Mouse (Mus musculus): ENCODE measurements at regions not wholly inside any gene's neighbourhood (a gene's known extent, or its start where the extent isn't known, plus 50 kb on each side); places are given as distances from the start of the nearest gene placed in this dataset.

DNA sequence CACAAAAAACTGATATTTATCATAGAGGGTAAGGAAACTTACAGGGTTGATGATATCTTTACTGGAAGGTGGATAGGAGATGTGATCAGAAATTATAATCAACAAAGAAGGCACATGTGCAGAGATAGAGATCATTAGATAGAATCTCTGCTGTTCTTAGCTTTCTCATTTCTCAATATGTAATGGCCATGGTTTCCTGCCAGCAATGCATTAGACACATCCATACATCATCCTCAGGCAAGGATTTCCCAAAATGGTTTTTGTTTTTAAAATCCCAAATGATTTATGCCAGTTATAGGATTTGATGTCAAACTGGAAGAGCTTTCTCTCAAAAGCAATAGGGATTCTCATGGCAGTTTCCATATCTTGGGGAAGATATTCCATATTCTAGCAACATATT lies 52.0 kb upstream of the C030005K15Rik start:
- DNase-seq: no peak

DNA sequence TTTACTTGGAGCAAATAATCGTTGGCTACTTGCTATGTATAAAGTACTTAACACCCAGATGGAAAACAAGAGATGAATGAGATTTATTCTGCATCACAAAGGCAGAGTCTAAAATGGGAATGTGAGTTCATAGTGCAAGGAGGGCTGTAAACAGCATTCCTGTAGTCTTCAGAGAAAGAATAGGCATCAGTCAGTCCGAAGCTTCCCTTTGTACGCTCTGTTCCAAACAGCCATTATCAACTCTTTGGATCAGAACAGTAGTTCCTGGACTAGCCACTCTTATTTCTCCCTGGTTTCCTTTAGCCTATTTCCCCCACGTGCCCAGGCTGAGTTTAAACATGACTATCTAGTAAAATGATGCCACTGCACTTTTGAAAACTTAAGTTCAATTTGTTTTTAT lies 52.8 kb upstream of the C030005K15Rik start:
- DNase-seq: no peak

DNA sequence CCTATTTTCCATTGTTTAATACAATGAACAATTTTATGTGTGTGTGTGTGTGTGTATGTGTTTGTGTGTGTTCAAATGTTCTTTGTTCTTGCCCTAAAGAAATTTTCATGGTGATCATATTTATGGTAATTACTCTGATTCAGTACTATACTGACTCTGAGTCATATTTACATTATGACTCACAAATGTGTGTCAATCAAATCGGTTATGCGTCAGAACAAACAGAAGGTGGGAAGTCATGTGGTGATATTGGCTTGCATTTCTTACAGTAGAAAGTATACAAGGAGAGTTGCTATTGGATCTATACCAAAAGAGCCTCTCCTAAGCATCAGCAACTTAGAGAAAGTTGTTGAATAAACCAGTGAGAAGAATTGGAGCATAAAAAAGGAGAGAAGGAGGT lies 67.2 kb upstream of the C030005K15Rik start:
- DNase-seq: no peak

DNA sequence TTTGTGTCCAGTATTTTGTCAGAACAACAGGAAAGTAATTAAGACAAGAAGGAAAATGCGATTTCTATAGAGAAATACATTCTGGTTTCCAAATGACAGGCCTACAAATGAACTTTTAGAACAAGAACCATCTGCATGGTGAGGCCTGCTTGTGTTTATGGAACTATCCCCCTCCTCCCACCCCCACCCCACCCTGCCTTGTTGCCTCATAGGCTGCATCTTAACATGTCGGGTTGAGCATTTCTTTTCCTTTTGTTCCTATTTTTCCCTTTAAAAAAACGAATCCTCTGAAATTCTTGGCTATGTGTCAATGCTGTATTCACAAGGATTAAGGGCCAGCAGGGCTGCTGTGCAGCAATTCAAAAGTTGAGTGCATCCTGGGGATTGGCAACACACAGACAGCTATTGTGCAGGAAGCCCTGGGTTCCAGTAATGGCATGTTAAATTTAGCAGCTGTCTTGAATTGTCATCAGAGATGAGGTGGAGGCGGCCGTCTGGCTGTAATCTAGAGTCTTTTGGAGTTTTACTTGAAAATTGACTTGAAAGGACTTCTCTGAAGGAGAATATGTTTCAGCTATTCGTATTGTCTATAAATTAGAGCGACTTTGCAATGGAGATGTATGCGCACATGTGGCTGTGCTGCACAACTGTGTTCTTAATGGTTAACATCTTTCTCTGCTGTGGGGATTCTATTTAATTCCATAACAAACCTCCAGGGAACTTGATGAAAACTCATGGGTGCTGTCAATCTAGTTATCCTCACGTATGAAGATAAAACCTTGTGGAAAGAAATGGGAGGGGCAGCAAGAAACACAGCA lies 75.1 kb upstream of the C030005K15Rik start:
- no peak for DNase-seq

GRCm38 (mm10) chr10:97807947-97808346 lies 81.4 kb upstream of the C030005K15Rik start:
- DNase-seq: no peak

DNA sequence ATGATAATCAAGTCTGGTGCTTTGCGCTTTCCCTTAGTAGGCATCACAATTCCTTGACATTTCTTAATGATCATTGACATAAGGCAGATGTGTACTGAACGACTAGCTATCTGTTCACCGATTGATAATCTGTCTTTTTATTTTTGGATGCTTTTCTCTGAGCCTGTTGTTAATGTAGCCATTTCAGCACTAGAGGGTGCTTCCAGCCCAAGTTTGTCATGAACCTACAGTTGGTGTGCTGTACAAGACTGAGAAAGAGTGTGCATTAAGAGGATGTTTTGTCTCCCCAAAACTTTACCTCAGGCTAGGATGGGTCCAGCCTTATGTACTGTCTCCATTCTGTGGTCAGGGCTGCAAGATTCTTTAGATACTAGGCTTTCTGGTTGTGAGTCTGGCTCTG lies 116.0 kb upstream of the C030005K15Rik start:
- no peak for DNase-seq

- DNase-seq: no peak
Observed at GRCm38 (mm10) chr10:97851487-97851886, 124.9 kb upstream of the C030005K15Rik start.

- DNase-seq: no peak
Observed at GRCm38 (mm10) chr10:97877088-97877487, 150.5 kb upstream of the C030005K15Rik start.

- no peak for DNase-seq
Observed at GRCm38 (mm10) chr10:97886049-97886448, 159.5 kb upstream of the C030005K15Rik start.

GRCm38 (mm10) chr10:97905793-97906192 lies 179.2 kb upstream of the C030005K15Rik start:
- DNase-seq: no peak

- DNase-seq: no peak
Observed at GRCm38 (mm10) chr10:97925568-97925967, 199.0 kb upstream of the C030005K15Rik start.

DNA sequence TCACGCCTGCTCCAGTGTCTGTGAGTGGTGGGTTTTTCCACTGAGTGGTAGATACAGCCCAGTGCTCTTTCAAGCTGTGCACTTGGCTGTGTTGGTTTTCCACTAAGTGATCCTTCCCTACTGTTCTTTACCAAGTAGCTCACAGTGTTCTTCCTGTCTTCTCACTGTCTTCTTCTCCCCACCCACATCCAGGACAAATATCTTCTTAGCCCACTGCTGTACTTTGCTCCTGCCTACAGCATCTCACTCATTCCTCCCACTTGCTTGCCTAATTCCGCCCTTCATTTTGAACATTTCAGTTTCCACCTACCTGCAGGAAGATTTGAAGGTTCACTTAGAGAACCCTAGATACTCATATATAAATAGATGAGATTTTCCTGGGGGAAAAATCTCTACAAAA lies 213.8 kb upstream of the C030005K15Rik start:
- DNase-seq: no peak

DNA sequence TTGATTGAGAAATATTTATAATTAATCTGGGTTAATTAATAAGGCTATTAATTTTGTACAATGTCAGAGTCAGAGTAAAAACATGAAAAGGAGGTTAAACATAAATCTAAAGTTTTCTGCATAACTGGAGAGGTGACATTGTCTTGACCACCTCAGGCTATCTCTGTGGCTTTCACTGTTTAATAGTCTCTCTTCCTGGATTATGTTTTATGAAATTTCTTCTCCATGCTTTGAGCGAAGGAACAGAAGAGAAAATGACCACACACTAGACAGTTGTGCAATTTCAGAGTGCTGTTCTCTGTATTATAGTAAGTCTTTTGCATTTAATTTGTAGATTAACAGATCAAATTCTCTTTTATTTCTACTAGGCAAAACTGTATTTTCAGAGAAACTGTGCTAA lies 239.3 kb upstream of the C030005K15Rik start:
- no peak for DNase-seq

DNA sequence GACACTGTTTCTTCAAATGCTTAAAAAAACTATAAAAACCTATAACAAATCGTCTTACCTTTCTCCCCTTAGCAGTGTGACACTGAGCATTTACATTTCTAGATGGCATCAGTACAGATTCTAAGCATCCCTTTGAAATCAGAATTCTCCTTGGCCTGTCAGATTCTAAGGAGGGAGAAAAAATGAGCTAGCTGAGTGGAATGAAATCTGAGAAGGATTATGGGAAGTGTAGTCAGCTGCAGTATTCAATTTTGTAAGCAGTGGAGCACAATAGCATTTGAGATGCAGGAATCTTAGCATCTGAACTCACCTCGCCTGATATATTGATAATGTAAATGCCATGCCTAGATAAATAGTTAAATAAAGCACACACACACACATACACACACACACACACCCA lies 240.4 kb upstream of the C030005K15Rik start:
- DNase-seq: no peak

DNA sequence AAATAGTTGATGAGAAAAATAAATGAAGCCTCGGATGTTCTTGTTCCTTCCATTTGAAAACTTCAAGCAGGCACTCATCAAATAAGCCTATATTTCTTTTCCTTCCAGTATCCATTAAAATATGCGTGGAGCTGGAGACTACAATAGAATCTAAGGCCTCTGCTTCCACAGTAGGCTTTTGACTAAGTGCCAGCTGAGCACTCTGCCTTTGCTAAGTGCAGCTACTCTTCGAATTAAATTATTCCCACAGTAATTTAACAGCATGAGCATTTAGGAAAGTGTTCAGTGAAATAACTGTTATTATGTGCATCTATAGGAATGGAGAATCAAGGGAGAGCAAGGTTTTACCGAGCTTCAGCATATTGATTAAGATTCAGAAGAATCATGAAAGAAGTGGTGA lies 280.5 kb upstream of the C030005K15Rik start:
- DNase-seq: no peak

DNA sequence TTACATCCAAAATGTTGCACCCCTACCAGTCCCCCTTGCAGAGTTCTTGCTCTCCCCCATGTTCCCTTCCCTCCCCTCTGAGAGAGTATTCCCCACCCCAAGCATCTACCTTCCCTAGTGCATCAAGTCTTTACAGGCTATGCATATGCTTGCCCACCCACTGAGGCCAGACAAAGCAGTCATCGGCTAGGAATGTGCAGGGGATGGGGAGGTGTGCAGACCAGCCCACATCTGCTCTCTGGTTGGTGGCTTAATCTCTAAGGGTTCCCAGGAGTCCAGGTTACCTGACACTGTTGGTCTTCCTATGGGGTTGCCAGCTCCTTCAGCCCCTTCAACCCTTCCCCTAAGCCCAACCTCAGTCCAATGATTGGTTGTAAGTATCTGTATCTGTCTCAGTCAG lies 281.8 kb upstream of the C030005K15Rik start:
- DNase-seq: no peak

- DNase-seq: no peak
Observed at GRCm38 (mm10) chr10:98012916-98013315, 286.4 kb upstream of the C030005K15Rik start.

- no peak for DNase-seq
Observed at GRCm38 (mm10) chr10:98014985-98015902, 288.7 kb upstream of the C030005K15Rik start.

GRCm38 (mm10) chr10:98016596-98017304 lies 290.2 kb upstream of the C030005K15Rik start:
- DNase-seq: no peak

DNA sequence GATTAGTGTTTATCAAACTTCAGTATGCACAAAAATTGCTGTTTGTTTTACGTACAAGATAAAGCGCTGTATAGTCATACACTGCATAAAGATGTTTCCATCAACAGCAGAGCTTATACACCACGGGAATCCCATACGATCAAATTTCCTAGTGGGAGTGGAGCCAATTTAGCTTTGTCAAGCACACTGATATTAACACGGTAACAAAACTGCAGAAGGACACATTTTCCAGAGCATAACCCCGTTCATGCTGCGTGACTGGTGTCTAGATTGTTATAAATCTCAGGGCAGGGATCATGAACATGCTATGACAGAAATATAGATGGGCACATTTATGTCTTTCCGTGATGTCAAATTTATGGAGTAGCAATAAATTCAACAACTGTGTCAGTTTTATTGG lies 302.6 kb upstream of the C030005K15Rik start:
- no peak for DNase-seq

DNA sequence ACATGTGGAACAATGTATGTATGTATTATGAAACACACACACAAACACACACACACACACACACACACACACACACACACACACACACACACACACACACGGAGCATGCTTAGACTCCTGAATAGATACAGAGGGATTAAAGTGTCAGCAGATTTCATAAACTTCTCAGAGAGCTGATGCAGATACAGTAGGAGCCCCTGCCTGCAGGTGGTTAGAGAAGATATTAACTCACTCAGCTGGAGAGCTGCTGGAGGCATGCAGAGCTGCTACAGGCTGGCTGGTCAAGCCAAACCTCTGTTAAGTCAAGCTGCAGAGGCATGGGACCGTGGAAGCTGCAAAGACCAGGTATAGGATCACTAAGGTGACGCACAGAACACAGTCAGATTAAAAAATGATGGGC lies 303.1 kb upstream of the C030005K15Rik start:
- no peak for DNase-seq

- no peak for DNase-seq
Observed at GRCm38 (mm10) chr10:98032661-98033060, 306.1 kb upstream of the C030005K15Rik start.

DNA sequence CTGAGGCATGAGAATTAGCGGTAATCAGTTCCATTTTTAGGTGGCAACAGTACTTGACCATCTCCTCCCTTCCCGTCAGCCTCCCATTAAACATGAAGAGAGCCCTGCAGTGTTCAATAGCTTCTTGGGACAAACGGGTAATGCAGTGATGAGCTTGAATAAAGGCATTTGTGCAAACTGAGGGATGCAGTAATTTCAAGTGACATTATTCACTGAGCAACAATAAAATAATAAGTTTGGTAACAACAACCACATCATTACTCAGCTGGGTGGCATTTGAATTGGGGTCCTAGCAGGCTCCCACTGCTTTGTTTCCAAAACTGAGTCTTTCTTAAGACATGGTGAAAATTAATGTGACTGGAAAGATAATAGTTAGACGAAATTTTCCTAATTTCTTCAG lies 315.2 kb upstream of the C030005K15Rik start:
- no peak for DNase-seq

Data from spleen, adult 18-20 months (tissue).